Mouse (Mus musculus) liver, embryonic 13.5 days (tissue): ENCODE measurements around the gene Atg14. TPM values are rescaled to one million over a fixed set of nuclear protein-coding genes. Genes with fewer than 3 reads are reported as not detected.

Source experiments
- ATAC-seq: fragments of 200-750 bp; cut with Nextera tagmentation; 2 replicates; pipeline ENCODE4 v1.8.0; 2017; ENCODE audit warnings: low read depth, mild to moderate bottlenecking, moderate number of reproducible peaks, moderate library complexity
- DNase-seq: peaks from one replicate; pipeline ENCODE4 v3.0.0; 2022
- H3K27ac ChIP-seq: fragments of 300-500 bp; sonication (generic); 2 replicates; pipeline ENCODE4 v1.5.1; 2015; ENCODE audit warnings: moderate library complexity, mild to moderate bottlenecking, inconsistent platforms
- H3K27me3 ChIP-seq: fragments of 300-500 bp; sonication (generic); 2 replicates; pipeline ENCODE4 v1.6.1; 2015; ENCODE audit warnings: mild to moderate bottlenecking, inconsistent platforms
- H3K36me3 ChIP-seq: fragments of 300-500 bp; sonication (generic); 2 replicates; pipeline ENCODE4 v1.6.1; 2015; ENCODE audit warnings: mild to moderate bottlenecking, inconsistent platforms
- H3K4me1 ChIP-seq: fragments of 300-500 bp; sonication (generic); replicated peaks from 2 replicates; pipeline ENCODE4 v1.6.1; 2015; ENCODE audit warnings: inconsistent platforms
- H3K4me2 ChIP-seq: fragments of 300-500 bp; sonication (generic); 2 replicates; pipeline ENCODE4 v1.6.1; 2015; ENCODE audit warnings: inconsistent platforms, mild to moderate bottlenecking, moderate library complexity
- H3K4me3 ChIP-seq: fragments of 300-500 bp; sonication (generic); replicated peaks from 2 replicates; pipeline ENCODE4 v1.5.1; 2015; ENCODE audit warnings: mild to moderate bottlenecking, inconsistent platforms
- H3K9ac ChIP-seq: fragments of 300-500 bp; sonication (generic); 2 replicates; pipeline ENCODE4 v1.6.1; 2015; ENCODE audit warnings: mild to moderate bottlenecking, inconsistent platforms
- H3K9me3 ChIP-seq: fragments of 300-500 bp; sonication (generic); replicated peaks from 2 replicates; pipeline ENCODE4 v1.6.1; 2016; ENCODE audit warnings: inconsistent platforms
- WGBS: fragments of 180-500 bp; shearing (Covaris S2); methylation state at CpG from one replicate; pipeline ENCODE4 v1.1.7; 2015; ENCODE audit not compliant: insufficient replicate concordance; 5-methylcytosine and 5-hydroxymethylcytosine counted together
- polyA plus RNA-seq: library from polyadenylated mRNA; unstranded; fragments of >200 nt; fragmentation: Nextera tagmentation; extraction: Ambion mirVana; gene quantifications from 2 replicates; pipeline ENCODE4 v1.2.1, GENCODE M21; 2015

Gene Atg14
- polyA plus RNA-seq, 1 experiment from 2014 or later: 5.9 TPM

DNA sequence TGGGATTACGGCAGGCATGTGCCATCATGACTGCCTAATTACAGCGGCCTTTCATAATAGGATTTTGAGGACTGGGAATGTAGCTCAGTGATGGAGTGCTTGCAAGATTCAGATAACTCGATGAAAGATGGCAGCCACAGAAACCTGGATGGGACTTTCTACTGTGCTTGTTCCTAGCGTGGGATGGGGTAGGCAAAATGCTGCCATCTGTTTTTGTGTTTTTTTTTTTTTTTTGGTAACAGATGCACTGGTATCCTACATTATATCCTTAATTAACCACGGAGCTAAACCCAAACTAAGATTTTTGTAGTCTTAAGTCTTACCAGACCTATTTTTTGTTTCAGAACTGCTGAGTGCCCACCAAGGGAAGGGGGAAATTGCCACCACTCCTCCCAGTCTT, 44.6 kb downstream of the Atg14 start:
- no peak overlapping the region for H3K4me3 ChIP-seq
- DNase-seq: no peak
- WGBS: 84% methylated on average over 5 of the region's 5 CpGs
- no peaks in the 10 kb centered on the region for H3K27me3 ChIP-seq
- H3K4me2 ChIP-seq: 0 out of 2 replicates have a peak overlapping the region, but pooled peaks have one; percentile 4
- no peak for ATAC-seq
- H3K27ac ChIP-seq: peak overlapping the region; percentile 94
- no peaks in the 10 kb centered on the region for H3K9me3 ChIP-seq
- peak overlapping the region; percentile 70 for H3K9ac ChIP-seq
- H3K36me3 ChIP-seq: peaks cover 33% of the 10 kb centered on the region
- peaks cover 81% of the 10 kb centered on the region for H3K4me1 ChIP-seq

- Histone ChIP-seq H3K4me1 (peaks cover 85% of the 10 kb centered on the region), H3K27ac (peak overlapping the region; percentile 94), H3K9ac (peak overlapping the region; percentile 70)
These were observed 45.1 kb downstream of the Atg14 start for GRCm38 (mm10) chr14:47525374-47525773.

GRCm38 (mm10) chr14:47522301-47522700, 48.1 kb downstream of the Atg14 start:
- H3K9ac ChIP-seq: peak overlapping the region; percentile 68
- H3K4me1 ChIP-seq: peaks cover 94% of the 10 kb centered on the region
- H3K9me3 ChIP-seq: no peaks in the 10 kb centered on the region
- H3K4me3 ChIP-seq: peak overlapping the region; percentile 14; the same call in 1 of the 2 replicates
- ATAC-seq: peak; percentile 94
- WGBS: 7% methylated on average over 7 of the region's 7 CpGs
- DNase-seq: peak; percentile 78
- peak overlapping the region; percentile 98 for H3K27ac ChIP-seq
- peak overlapping the region; percentile 56 for H3K4me2 ChIP-seq
- H3K36me3 ChIP-seq: peaks cover 13% of the 10 kb centered on the region
- H3K27me3 ChIP-seq: no peaks in the 10 kb centered on the region

More at GRCm38 (mm10) chr14:47525374-47525773, 45.1 kb downstream of the Atg14 start:
- ATAC-seq: no peak
- peaks cover 28% of the 10 kb centered on the region for H3K36me3 ChIP-seq
- H3K27me3 ChIP-seq: no peaks in the 10 kb centered on the region
- no peak overlapping the region for H3K4me3 ChIP-seq
- DNase-seq: no peak
- peak overlapping the region; percentile 8; the same call in 1 of the 2 replicates for H3K4me2 ChIP-seq
- WGBS: 61% methylated on average over 8 of the region's 8 CpGs
- H3K9me3 ChIP-seq: no peaks in the 10 kb centered on the region

DNA sequence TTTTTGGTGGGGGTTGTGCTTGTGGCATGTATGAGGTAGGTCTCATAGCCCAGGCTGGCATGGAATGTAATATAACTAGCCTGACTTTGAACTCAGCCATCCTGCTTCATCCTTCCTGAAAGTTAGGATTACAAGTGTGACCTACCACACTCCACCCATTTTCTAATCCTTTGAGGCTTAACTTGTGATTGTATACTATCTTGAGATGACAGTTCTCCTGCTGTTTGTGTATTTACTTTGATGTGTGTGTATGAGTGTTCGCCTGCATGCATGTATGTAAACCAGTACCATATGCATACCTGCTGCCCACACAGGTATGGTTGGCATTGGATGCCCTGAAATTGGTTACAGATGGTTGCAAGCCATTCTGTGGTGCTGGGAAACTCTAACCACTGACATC, 48.8 kb downstream of the Atg14 start:
- peaks cover 13% of the 10 kb centered on the region for H3K36me3 ChIP-seq
- peaks cover 94% of the 10 kb centered on the region for H3K4me1 ChIP-seq
- peak overlapping the region; percentile 56 for H3K4me2 ChIP-seq
- 34% methylated on average over 1 of the region's 1 CpGs for WGBS
- peak overlapping the region; percentile 68 for H3K9ac ChIP-seq
- no peaks in the 10 kb centered on the region for H3K9me3 ChIP-seq
- no peaks in the 10 kb centered on the region for H3K27me3 ChIP-seq
- peak overlapping the region; percentile 98 for H3K27ac ChIP-seq
- DNase-seq (no peak), ATAC-seq (peak; percentile 46)
- no peak overlapping the region for H3K4me3 ChIP-seq

DNA sequence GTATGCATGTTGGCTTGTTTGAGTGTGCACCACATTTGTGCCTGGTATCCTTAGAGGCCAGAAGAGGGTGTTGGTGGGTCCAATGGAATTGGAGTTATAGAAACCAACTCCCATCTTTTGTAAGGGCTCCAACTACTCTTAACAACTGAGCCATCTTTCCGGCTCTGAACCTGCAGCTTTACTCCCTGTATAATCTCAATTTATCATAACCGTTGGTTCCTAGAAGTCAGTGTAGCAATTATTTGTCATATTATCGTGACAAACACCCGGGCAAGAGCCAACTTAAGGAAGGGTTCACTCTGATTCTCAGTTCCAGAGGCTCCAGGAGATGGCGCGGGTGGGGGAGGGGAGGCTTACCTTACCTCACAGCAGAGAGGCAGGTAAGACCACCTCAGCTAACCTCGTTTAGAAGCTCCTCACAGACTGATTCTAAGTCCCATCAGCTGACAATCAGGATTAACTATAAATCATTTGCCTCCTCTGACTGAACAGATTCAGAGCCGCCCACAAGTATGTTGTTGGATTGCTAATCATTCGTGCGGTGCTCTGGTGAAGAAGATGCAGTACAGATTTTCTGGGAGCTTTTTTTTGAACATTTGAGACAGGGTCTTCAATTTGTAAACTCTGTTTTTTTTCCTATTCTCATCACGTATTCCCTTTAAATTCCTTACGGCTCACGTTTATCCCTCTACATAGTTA, 49.5 kb downstream of the Atg14 start:
- Histone ChIP-seq H3K9me3 (no peaks in the 10 kb centered on the region), H3K27me3 (no peaks in the 10 kb centered on the region), H3K4me3 (no peak overlapping the region), H3K4me1 (peaks cover 94% of the 10 kb centered on the region), H3K36me3 (peaks cover 12% of the 10 kb centered on the region), H3K27ac (peak overlapping the region; percentile 98), H3K4me2 (peak overlapping the region; percentile 56), H3K9ac (peak overlapping the region; percentile 68)
- ATAC-seq: no peak
- DNase-seq: no peak
- WGBS: 57% methylated on average over 13 of the region's 13 CpGs

DNA sequence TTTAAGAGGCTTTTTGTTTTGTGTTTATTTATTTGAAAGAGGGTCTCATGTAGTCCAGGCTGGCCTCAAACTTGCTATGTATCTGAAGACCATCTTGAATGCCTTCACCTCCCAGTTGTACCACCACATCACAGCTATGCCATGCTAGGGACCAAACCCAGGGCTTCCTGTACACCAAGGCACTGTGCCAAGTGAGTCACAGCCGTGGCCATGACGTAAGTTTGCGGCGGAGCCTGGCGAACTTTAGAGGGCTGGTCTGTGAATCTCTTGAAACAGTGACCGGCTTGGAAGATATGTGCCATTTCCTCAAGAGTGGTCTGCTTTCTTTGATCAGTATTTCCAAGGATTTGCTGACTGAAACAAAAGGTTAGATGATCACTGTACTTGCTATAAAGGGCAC, 51.8 kb downstream of the Atg14 start:
- H3K27me3 ChIP-seq: no peaks in the 10 kb centered on the region
- no peaks in the 10 kb centered on the region for H3K9me3 ChIP-seq
- H3K27ac ChIP-seq: peak overlapping the region; percentile 98
- H3K36me3 ChIP-seq: peaks cover 13% of the 10 kb centered on the region; the same call in 1 of the 2 replicates
- H3K9ac ChIP-seq: peak overlapping the region; percentile 14; the same call in 1 of the 2 replicates
- DNase-seq (no peak), ATAC-seq (no peak)
- no peak overlapping the region for H3K4me3 ChIP-seq
- WGBS: 90% methylated on average over 6 of the region's 6 CpGs
- H3K4me2 ChIP-seq: no peak overlapping the region
- peaks cover 93% of the 10 kb centered on the region for H3K4me1 ChIP-seq

- H3K36me3 ChIP-seq: peaks cover 19% of the 10 kb centered on the region; the same call in 1 of the 2 replicates
- H3K27ac ChIP-seq: peak overlapping the region; percentile 92
- ATAC-seq: no peak
- no peaks in the 10 kb centered on the region for H3K9me3 ChIP-seq
- H3K27me3 ChIP-seq: no peaks in the 10 kb centered on the region
- H3K9ac ChIP-seq: 0 out of 2 replicates have a peak overlapping the region, but pooled peaks have one; percentile 1
- peaks cover 95% of the 10 kb centered on the region for H3K4me1 ChIP-seq
- 80% methylated on average over 6 of the region's 6 CpGs for WGBS
- H3K4me2 ChIP-seq: no peak overlapping the region
- no peak for DNase-seq
- H3K4me3 ChIP-seq: no peak overlapping the region
These were observed 53.7 kb downstream of the Atg14 start for GRCm38 (mm10) chr14:47516755-47517154.

DNA sequence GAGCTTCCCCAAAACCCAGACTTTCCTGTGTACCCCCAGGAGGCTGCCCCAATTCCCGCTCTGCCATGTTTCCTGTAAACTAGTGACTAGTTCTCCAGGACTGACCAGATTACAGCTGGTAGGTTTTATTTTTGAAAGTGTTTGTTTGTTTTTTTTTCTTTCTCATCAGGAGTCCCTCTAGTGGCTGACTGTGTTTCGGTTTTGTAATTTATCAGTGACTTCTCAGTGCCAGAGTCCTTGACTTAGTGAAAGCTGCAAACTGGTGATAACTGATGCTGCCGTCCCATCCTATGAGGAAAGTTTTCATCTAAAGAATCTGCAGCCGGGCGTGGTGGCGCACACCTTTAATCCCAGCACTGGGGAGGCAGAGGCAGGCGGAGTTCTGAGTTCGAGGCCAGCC, 54.8 kb downstream of the Atg14 start:
- DNase-seq (peak; percentile 58), ATAC-seq (peak; percentile 84)
- H3K4me1 ChIP-seq: peaks cover 94% of the 10 kb centered on the region
- no peaks in the 10 kb centered on the region for H3K27me3 ChIP-seq
- H3K4me2 ChIP-seq: peak overlapping the region; percentile 43
- H3K36me3 ChIP-seq: peaks cover 19% of the 10 kb centered on the region; the same call in 1 of the 2 replicates
- no peak overlapping the region; the same call in 1 of the 2 replicates for H3K4me3 ChIP-seq
- 27% methylated on average over 8 of the region's 8 CpGs for WGBS
- peak overlapping the region; percentile 92 for H3K27ac ChIP-seq
- H3K9ac ChIP-seq: peak overlapping the region; percentile 64
- no peaks in the 10 kb centered on the region for H3K9me3 ChIP-seq

DNA sequence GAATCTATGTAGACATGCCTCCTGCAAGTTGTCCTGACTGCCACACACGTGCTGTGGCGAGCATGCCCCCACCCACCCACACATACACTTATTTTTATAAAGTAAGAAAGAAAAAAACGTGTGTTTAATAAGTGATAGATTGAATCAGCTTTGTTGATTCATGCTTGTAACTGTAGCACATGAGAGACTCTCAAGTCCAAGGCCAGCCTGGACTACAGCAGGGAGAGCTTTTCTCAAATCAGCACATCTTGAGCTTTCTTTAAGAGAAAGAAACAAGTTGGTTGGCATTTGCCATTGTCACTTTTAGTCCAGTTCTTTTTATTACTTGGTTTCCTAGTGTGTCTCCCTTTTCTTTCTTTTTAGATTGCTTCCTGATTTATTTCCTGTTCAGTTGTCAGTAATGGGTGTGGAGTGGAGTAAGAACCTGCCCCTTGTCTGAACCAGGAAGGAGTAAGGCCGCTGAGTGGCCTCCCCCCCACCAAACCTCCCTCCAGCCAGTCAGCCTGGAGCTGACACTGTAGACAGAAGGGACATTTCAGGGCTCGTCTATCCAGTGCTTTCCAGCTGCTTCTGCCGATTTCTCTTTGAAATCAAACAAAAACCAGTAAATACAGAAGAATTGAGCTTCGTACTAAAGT, 55.5 kb downstream of the Atg14 start:
- Histone ChIP-seq H3K9ac (peak overlapping the region; percentile 64), H3K4me1 (peaks cover 89% of the 10 kb centered on the region)

DNA sequence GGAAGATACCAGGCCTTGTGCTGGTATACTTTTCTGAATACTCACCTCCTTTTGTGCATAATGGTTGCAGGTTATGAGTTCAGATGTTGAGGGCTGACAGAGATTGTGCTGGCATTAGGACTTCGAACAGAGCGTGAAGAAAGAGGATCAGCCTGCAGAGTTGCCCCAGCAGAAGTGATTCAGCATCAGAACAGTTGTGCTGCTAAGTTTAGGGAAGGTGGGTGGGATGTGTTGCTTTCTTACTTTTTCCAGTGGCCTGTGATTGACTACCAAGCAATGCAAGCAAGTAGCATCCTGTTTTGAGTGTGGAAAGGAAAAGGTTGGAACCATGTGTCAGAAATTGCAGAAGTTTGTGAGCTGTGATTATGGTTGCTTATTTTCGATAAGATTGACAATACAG, 56.8 kb downstream of the Atg14 start:
- Histone ChIP-seq H3K27me3 (no peaks in the 10 kb centered on the region), H3K4me1 (peaks cover 76% of the 10 kb centered on the region), H3K27ac (peak overlapping the region; percentile 92), H3K9me3 (no peaks in the 10 kb centered on the region), H3K9ac (no peak overlapping the region), H3K4me2 (no peak overlapping the region), H3K4me3 (no peak overlapping the region), H3K36me3 (peaks cover 27% of the 10 kb centered on the region)
- 78% methylated on average over 3 of the region's 3 CpGs for WGBS
- ATAC-seq: no peak
- DNase-seq: no peak

More for the DNA sequence above, 55.5 kb downstream of the Atg14 start:
- Histone ChIP-seq H3K27me3 (no peaks in the 10 kb centered on the region), H3K9me3 (no peaks in the 10 kb centered on the region), H3K4me2 (peak overlapping the region; percentile 43), H3K4me3 (no peak overlapping the region; the same call in 1 of the 2 replicates), H3K36me3 (peaks cover 19% of the 10 kb centered on the region; the same call in 1 of the 2 replicates), H3K27ac (peak overlapping the region; percentile 92)
- DNase-seq: no peak
- peak; percentile 53 for ATAC-seq
- whole genome bisulfite sequencing: 35% methylated on average over 7 of the region's 7 CpGs

DNA sequence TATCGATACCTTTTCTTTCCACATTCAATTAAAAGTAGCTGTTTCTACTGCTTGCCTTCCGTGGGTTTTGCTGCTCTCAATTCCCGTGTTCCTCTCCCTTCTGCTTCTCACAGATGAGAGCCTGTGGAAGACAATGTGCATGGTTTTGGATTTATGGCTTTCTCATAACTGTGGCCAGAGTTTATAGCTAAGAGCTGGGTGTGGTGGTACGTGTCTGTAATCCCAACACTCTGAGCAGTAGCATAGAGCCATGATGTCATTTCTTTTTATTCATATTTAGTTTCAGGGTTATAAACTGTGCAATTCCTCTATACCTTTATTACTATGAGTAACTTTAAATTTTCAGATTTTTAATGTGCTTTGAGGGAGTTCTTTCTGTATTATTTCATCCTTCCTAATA, 60.2 kb downstream of the Atg14 start:
- DNase-seq (no peak), ATAC-seq (no peak)
- Histone ChIP-seq H3K27ac (no peak overlapping the region), H3K27me3 (no peaks in the 10 kb centered on the region), H3K9me3 (no peaks in the 10 kb centered on the region), H3K4me3 (no peak overlapping the region), H3K4me1 (peaks cover 43% of the 10 kb centered on the region), H3K36me3 (peaks cover 35% of the 10 kb centered on the region), H3K4me2 (no peak overlapping the region), H3K9ac (no peak overlapping the region)
- 86% methylated on average over 4 of the region's 4 CpGs for WGBS
